Mouse (Mus musculus) forebrain, embryonic 12.5 days (tissue): Measurements from ENCODE around the gene Brd2. TPM values are rescaled to one million over a fixed set of nuclear protein-coding genes. Genes with fewer than 3 reads are reported as not detected.

ENCODE experiments used
- ATAC-seq: fragments of 200-750 bp; cut with Nextera tagmentation; 2 replicates; pipeline ENCODE4 v1.8.0; 2017; ENCODE audit warnings: moderate TSS enrichment; ENCODE audit not compliant: low FRiP score
- H3K27ac ChIP-seq: fragments of 300-500 bp; sonication (generic); 2 replicates; pipeline ENCODE4 v1.5.1; 2016; ENCODE audit warnings: mild to moderate bottlenecking
- H3K27me3 ChIP-seq: fragments of 300-500 bp; sonication (generic); 2 replicates; pipeline ENCODE4 v1.6.1; 2016; ENCODE audit warnings: mild to moderate bottlenecking
- H3K36me3 ChIP-seq: fragments of 300-500 bp; sonication (generic); replicated peaks from 2 replicates; pipeline ENCODE4 v1.6.1; 2016; ENCODE audit warnings: mild to moderate bottlenecking
- H3K4me1 ChIP-seq: fragments of 300-500 bp; sonication (generic); 2 replicates; pipeline ENCODE4 v1.6.1; 2016
- H3K4me2 ChIP-seq: fragments of 300-500 bp; sonication (generic); 2 replicates; pipeline ENCODE4 v1.6.1; 2016; ENCODE audit warnings: mild to moderate bottlenecking, moderate library complexity
- H3K4me3 ChIP-seq: fragments of 300-500 bp; sonication (generic); replicated peaks from 2 replicates; pipeline ENCODE4 v1.5.1; 2016; ENCODE audit warnings: mild to moderate bottlenecking
- H3K9ac ChIP-seq: fragments of 300-500 bp; sonication (generic); 2 replicates; pipeline ENCODE4 v1.6.1; 2016; ENCODE audit warnings: mild to moderate bottlenecking
- H3K9me3 ChIP-seq: fragments of 300-500 bp; sonication (generic); 2 replicates; pipeline ENCODE4 v1.6.1; 2016
- WGBS: fragments of 180-500 bp; shearing (Covaris S2); methylation state at CpG from one replicate; pipeline ENCODE4 v1.1.7; 2016; 5-methylcytosine and 5-hydroxymethylcytosine counted together
- polyA plus RNA-seq: library from polyadenylated mRNA; unstranded; fragments of >200 nt; fragmentation: Nextera tagmentation; extraction: Ambion mirVana; gene quantifications from 2 replicates; pipeline ENCODE4 v1.2.1, GENCODE M21; 2016

Brd2 gene
- polyA plus RNA-seq, 1 experiment from 2014 or later, result 138 TPM

DNA sequence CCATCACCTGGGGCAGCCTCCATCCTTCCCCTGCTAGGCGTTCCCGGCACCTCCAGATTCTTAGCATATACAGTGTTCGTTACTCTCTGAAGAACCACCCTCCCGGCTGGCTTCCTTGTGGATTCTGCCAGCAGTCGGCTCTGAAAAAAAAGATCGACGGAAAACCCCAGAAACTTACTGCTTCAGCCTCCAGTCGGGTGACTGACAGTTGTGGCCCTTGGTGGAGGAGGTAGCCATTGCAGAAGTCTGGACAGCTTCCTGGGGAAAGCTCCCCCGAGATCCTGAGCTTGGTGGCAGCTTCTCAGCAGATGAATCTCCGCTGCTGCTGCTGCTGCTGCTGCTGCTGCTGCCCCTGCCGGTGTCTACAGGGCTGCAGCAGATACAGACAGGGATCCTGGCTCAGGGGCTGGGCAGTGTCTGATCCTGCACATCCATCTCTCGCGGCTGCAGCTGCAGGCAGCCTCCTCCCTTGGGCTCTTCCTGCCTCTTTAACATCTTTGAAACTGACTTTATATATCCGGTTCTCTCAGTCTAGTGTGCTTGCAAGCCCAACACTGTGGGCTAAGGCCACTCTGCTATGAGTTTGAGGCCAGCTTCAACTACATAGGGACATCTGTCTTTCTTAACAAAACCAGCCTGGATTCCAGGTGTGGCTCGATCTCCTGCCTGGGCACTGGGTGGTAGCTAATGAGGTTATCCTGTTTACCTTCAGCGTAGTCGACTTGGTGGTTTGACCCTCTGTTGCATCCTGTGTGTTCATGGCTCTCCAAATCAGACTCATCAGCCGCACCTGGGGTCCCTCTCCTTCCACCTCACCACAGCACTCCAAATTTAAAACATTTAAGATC is 6.7 kb upstream of the Brd2 start:
- no peak for ATAC-seq
- no peak overlapping the region for H3K27ac ChIP-seq
- H3K36me3 ChIP-seq, result no peaks in the 10 kb centered on the region

DNA sequence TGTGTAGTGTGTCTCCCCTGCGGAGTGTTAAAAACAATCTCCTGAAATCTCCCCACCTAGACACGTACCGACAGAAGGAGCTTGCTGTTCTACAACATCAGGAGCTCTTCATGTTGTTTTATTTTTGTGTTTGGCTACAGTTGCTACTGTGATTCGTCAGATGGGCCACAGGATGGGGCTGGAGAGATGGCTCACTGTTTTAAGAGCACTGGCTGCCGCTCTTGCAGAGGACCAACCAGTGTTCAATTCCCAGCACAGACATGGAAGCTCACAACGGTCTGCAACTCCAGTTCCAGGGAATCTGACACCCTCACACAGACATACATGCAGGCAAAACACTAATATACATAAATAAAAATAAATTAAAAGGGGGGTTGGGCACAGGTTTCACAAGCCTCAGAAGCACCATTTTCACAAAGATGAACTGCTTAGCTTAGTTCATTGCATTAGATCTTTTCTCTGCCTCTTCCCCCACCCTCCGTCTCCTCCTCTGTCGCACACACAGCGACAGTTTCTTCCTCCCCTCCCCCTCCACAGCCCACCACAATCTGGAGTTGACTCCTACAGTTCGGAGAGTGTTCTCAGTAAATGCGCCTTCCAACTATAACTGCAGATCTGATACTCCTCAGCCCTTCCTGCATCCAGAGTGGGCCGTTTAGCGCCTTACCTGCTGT is 6.0 kb upstream of the Brd2 start:
- Histone ChIP-seq H3K9ac (no peak overlapping the region; the same call in 1 of the 2 replicates), H3K27me3 (peaks cover 33% of the 10 kb centered on the region)

More for the DNA sequence above, 6.7 kb upstream of the Brd2 start:
- 27% methylated on average over 18 of the region's 18 CpGs for WGBS
- H3K27me3 ChIP-seq, result peaks cover 33% of the 10 kb centered on the region
- no peak overlapping the region; the same call in 1 of the 2 replicates for H3K4me3 ChIP-seq
- H3K4me1 ChIP-seq, result peaks cover 23% of the 10 kb centered on the region
- no peaks in the 10 kb centered on the region for H3K9me3 ChIP-seq
- peak overlapping the region; percentile 32 for H3K4me2 ChIP-seq
- H3K9ac ChIP-seq, result no peak overlapping the region; the same call in 1 of the 2 replicates

DNA sequence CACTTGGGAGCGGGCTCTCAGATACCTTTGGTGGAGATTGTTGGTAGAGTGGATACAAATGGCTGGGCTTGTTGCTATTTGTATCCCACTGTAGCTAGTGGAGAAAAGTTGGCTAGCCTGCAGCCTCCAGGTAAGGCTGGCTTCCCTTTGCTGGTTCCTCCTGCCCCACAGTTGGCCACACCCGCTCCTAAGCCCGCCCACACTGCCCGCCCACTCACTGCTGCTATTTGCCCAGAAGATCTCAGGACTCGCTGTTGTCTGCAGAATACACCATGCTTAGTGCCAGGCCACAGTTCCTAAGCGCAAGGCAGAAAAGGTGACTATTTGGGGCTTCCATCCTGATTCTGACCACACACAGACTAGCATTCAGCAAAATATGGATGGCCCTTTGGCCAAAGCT is 5.0 kb upstream of the Brd2 start:
- no peaks in the 10 kb centered on the region for H3K9me3 ChIP-seq
- no peak overlapping the region for H3K27ac ChIP-seq
- H3K36me3 ChIP-seq, result no peaks in the 10 kb centered on the region
- WGBS, result 27% methylated on average over 6 of the region's 6 CpGs
- peaks cover 34% of the 10 kb centered on the region for H3K4me1 ChIP-seq
- no peak overlapping the region for H3K4me2 ChIP-seq
- no peak overlapping the region for H3K4me3 ChIP-seq
- no peak overlapping the region for H3K9ac ChIP-seq
- ATAC-seq, result no peak
- peaks cover 33% of the 10 kb centered on the region for H3K27me3 ChIP-seq

More for the DNA sequence above, 6.0 kb upstream of the Brd2 start:
- Histone ChIP-seq H3K36me3 (no peaks in the 10 kb centered on the region), H3K27ac (no peak overlapping the region), H3K4me2 (peak overlapping the region; percentile 32), H3K4me1 (peaks cover 31% of the 10 kb centered on the region), H3K9me3 (no peaks in the 10 kb centered on the region), H3K4me3 (no peak overlapping the region; the same call in 1 of the 2 replicates)
- no peak for ATAC-seq
- WGBS, result 23% methylated on average over 13 of the region's 13 CpGs

DNA sequence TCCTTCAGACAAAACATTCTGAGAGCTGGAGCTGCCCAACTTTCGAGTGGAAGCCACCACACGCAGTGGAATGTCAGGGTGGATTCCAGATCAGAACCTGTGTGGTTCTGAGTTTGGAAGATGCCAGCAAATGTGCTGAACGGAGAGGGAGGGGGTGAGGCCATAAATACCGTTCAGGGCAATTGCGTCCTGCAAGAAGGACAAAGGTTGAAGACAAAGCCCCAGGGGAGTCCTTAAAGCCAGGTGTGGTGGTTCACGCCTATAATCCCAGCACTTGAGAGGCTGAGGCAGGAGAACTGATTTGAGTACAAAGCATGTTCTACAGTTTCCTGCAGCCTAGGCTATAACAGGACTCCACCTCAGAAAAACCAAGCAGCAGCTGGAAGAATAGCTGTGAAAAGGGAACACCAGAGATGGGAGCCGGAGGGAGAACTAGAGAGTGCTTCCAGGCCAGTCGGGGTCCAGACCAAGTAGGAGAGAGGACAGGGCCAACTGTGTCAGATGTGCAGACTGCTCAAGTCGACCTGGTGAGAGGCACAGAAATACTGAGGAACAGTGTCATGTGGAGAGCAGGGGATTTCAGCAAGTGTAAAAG is 4.5 kb upstream of the Brd2 start:
- Histone ChIP-seq H3K9me3 (no peaks in the 10 kb centered on the region), H3K4me3 (no peak overlapping the region), H3K4me2 (no peak overlapping the region), H3K9ac (no peak overlapping the region), H3K4me1 (peaks cover 34% of the 10 kb centered on the region), H3K36me3 (no peaks in the 10 kb centered on the region), H3K27me3 (peaks cover 33% of the 10 kb centered on the region), H3K27ac (no peak overlapping the region)
- ATAC-seq, result no peak
- 67% methylated on average over 9 of the region's 9 CpGs for WGBS

DNA sequence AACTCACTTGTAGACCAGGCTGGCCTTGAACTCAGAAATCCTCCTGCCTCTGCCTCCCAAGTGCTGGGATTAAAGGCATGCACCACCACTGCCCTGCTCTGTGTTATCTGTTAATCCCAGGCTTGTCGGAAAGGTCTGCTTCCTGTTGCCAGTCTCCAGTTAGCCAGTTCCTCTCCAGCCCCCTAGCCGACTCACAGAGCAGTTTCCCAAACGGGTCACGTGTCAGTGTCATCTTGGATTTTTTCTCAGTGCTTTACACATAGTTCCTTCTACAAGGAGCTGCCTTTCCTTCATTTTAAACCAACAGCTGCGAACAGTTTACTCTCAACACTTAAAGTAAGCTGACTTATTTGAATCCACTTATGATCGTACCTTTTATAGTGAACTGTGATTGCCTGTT is 2.2 kb upstream of the Brd2 start:
- 92% methylated on average over 6 of the region's 6 CpGs for WGBS
- H3K4me2 ChIP-seq, result no peak overlapping the region
- no peak overlapping the region for H3K9ac ChIP-seq
- no peak overlapping the region for H3K27ac ChIP-seq
- H3K27me3 ChIP-seq, result peaks cover 26% of the 10 kb centered on the region
- no peak overlapping the region for H3K4me3 ChIP-seq
- no peak for ATAC-seq
- H3K9me3 ChIP-seq, result no peaks in the 10 kb centered on the region
- no peaks in the 10 kb centered on the region for H3K36me3 ChIP-seq
- peaks cover 34% of the 10 kb centered on the region for H3K4me1 ChIP-seq

DNA sequence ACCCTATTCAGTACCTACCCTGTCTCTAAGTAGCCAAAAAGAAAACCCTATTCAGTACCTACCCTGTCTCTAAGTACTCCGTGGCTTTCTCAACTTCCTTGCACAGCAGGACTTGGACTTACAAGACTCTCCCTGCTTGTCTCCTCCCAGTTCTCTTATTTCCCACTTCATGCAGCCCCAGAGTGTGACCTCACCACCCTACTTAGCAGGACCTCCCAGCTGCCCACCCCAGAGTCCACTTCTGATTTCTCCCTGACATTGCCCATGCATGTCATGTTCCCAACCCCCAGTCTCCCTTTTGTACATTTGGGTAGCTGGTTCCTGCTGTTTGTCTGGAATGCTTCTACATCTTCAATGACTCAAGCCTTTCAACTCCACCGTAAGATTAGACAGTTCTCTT is 1.1 kb upstream of the Brd2 start:
- 8% methylated on average over 2 of the region's 2 CpGs for WGBS
- H3K9ac ChIP-seq, result peak overlapping the region; percentile 93
- no peaks in the 10 kb centered on the region for H3K9me3 ChIP-seq
- peak overlapping the region; percentile 99 for H3K4me3 ChIP-seq
- peaks cover 16% of the 10 kb centered on the region; the same call in 1 of the 2 replicates for H3K27me3 ChIP-seq
- peaks cover 26% of the 10 kb centered on the region for H3K4me1 ChIP-seq
- H3K36me3 ChIP-seq, result peaks cover 3% of the 10 kb centered on the region
- ATAC-seq, result no peak
- peak overlapping the region; percentile 100 for H3K27ac ChIP-seq
- peak overlapping the region; percentile 99 for H3K4me2 ChIP-seq

DNA sequence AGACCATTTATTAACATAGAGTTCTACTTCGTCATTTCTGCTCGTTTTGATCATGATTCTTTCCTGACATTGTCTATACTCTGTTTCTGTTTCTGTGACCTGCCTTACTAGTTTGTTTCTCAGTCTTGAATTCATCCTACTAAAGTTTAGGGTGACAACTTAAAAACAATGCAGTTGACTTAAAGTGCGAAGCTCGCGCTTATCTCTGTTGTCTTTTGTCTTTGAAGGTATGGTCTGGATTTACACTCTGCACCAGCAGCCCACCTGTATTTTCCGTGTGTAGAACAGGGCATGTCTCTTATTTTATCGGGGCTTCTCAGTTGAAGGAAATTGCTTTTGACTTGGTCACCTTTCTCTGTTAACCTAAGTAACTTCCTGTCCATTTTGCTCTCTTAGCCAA is 677 bp upstream of the Brd2 start:
- H3K4me3 ChIP-seq, result peak overlapping the region; percentile 99
- ATAC-seq, result no peak
- 2% methylated on average over 7 of the region's 7 CpGs for WGBS
- no peaks in the 10 kb centered on the region for H3K9me3 ChIP-seq
- H3K27ac ChIP-seq, result peak overlapping the region; percentile 100
- peaks cover 22% of the 10 kb centered on the region for H3K4me1 ChIP-seq
- H3K9ac ChIP-seq, result peak overlapping the region; percentile 93
- peak overlapping the region; percentile 99 for H3K4me2 ChIP-seq
- H3K36me3 ChIP-seq, result peaks cover 7% of the 10 kb centered on the region
- peaks cover 12% of the 10 kb centered on the region; the same call in 1 of the 2 replicates for H3K27me3 ChIP-seq

DNA sequence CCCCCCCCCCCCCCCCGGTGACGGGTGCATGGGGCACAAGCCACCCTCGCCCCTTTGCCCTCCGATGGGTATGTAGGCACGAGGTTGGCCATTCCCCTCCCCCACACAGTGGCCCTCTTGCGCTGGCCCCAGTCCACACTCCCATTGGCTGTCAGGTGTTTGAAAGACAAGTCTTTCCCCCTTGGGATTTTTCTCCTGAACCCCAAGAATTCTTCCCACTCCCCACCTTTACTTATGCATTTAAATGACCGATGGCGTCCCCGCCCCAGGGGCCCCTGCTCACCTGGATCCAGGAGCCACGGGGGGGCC is 601 bp downstream of the Brd2 start:
- WGBS, result 8% methylated on average over 7 of the region's 10 CpGs
- H3K9me3 ChIP-seq, result no peaks in the 10 kb centered on the region

DNA sequence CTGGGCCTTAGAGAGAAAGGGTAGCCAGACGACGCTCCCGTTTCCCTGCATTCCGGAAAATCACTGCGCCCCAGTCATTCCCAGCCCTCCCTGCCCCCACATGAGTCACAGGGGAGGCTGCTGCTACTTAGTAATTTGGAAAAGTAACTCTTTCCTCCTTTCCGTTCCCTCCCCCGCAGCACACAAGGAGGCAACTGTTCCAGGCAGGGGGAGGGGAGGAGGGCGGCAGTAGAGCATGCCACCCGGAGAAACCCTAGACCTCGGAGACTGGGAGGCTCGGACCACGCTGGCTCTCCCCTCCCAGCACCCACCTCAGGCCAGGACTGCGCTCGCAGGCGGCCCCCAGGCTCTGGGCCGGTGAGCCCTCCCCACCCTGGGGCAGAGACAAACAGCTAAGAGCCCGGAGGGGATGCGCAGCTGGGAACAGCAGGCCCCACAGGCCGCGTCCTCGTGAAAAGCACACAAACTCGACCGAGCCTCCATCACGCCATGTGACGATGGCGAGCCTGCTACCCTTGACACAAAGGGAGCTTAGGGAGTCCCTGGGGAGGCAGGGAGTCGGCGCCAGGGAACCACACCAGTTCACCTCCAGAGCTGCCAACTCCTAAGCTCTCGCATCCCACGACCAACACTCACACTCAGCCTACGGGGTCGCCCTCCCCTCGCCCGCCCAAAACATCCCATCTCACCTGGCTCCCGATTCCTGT is 1.1 kb downstream of the Brd2 start:
- peak overlapping the region; percentile 99 for H3K4me3 ChIP-seq
- WGBS, result 0% methylated on average over 33 of the region's 35 CpGs
- H3K4me2 ChIP-seq, result peak overlapping the region; percentile 99
- H3K9me3 ChIP-seq, result no peaks in the 10 kb centered on the region
- peaks cover 24% of the 10 kb centered on the region for H3K36me3 ChIP-seq
- peak; percentile 22 for ATAC-seq
- H3K4me1 ChIP-seq, result peaks cover 24% of the 10 kb centered on the region
- peak overlapping the region; percentile 100 for H3K27ac ChIP-seq
- no peaks in the 10 kb centered on the region for H3K27me3 ChIP-seq
- H3K9ac ChIP-seq, result peak overlapping the region; percentile 93

More for the DNA sequence above, 601 bp downstream of the Brd2 start:
- H3K27ac ChIP-seq, result peak overlapping the region; percentile 100
- H3K4me1 ChIP-seq, result peaks cover 19% of the 10 kb centered on the region
- H3K27me3 ChIP-seq, result peaks cover under 1% of the 10 kb centered on the region; the same call in 1 of the 2 replicates
- ATAC-seq, result peak; percentile 15; the same call in 1 of the 2 replicates
- peak overlapping the region; percentile 99 for H3K4me3 ChIP-seq
- peaks cover 19% of the 10 kb centered on the region for H3K36me3 ChIP-seq
- peak overlapping the region; percentile 93 for H3K9ac ChIP-seq
- H3K4me2 ChIP-seq, result peak overlapping the region; percentile 99

DNA sequence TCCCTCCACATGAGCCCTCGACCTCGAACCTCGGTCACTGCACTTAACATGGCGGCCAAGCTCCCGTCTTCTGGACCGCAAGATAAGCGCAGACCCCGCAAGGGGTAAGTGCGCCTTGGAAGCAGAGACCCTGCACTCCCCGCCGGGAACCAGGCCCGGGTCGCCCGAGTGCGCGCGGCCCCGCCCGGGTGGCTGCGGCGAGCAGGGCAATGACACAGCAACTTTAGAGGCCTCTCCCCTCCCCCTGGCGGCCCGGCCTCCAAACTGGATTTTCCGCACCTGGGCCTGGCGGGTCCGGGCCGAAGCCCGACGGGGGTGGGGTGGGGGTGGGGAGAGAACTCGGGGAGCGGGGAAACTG is 1.6 kb downstream of the Brd2 start:
- H3K9me3 ChIP-seq, result no peaks in the 10 kb centered on the region
- under 1% methylated on average over 26 of the region's 31 CpGs for WGBS
- H3K4me3 ChIP-seq, result peak overlapping the region; percentile 99
- ATAC-seq, result 0 out of 2 replicates have a peak, but pooled peaks have one; percentile 9
- H3K27ac ChIP-seq, result peak overlapping the region; percentile 100
- peak overlapping the region; percentile 93 for H3K9ac ChIP-seq
- peaks cover 27% of the 10 kb centered on the region for H3K36me3 ChIP-seq
- no peaks in the 10 kb centered on the region for H3K27me3 ChIP-seq
- peaks cover 28% of the 10 kb centered on the region for H3K4me1 ChIP-seq
- peak overlapping the region; percentile 99 for H3K4me2 ChIP-seq

DNA sequence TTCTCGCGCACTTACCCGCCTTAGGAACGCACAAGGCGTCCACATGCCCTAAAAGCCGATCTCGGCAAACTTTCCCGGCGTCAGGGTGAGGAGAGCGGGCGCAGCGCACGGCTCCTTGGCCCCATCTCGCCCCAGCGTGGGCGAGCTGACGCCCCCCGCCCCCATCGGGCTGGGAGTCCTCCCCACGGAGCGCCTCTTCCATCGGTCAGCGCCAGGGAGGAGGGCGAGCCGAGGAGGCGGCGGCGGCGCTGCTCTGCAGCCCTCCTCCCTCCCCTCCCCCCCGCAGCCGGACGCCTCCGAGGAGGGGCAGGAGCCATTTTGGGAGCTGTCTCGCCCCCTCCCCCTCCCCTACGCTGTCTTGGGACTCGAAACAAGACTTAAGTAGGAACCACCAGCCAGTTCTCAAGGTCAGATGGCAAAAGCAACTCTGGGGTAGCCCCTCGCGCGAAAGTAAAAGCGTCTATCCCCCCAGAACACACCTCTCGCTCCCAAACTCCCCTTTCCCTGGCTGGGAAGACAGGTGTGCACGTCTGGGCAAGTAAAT is 2.2 kb downstream of the Brd2 start:
- ATAC-seq, result peak; percentile 22
- H3K9ac ChIP-seq, result peak overlapping the region; percentile 93
- under 1% methylated on average over 32 of the region's 42 CpGs for WGBS

More for the DNA sequence above, 2.2 kb downstream of the Brd2 start:
- H3K27ac ChIP-seq, result peak overlapping the region; percentile 100
- peak overlapping the region; percentile 99 for H3K4me2 ChIP-seq
- no peaks in the 10 kb centered on the region for H3K27me3 ChIP-seq
- H3K4me1 ChIP-seq, result peaks cover 34% of the 10 kb centered on the region
- peaks cover 33% of the 10 kb centered on the region for H3K36me3 ChIP-seq
- H3K9me3 ChIP-seq, result no peaks in the 10 kb centered on the region
- H3K4me3 ChIP-seq, result peak overlapping the region; percentile 99
